Mouse (Mus musculus): ENCODE measurements at regions not wholly inside any gene's neighbourhood (a gene's known extent, or its start where the extent isn't known, plus 50 kb on each side); places are given as distances from the start of the nearest gene placed in this dataset.
A peak's percentile ranks its signal among the peaks of the same experiment; 100 is the strongest.
"Not testable (repeated sequence)": the region's sequence is repeated elsewhere in the genome, so short reads cannot be mapped to it uniquely, and the experiment has no call there.

GRCm38 (mm10) chr7:137522450-137522849, 85.0 kb downstream of the Glrx3 start:
- no peak for DNase-seq

GRCm38 (mm10) chr7:137533476-137533875, 96.1 kb downstream of the Glrx3 start:
- no peak for DNase-seq

GRCm38 (mm10) chr7:137549991-137550390, 112.6 kb downstream of the Glrx3 start:
- DNase-seq = peak; percentile 34

GRCm38 (mm10) chr7:137552551-137553198, 115.3 kb downstream of the Glrx3 start:
- peak; percentile 3 for DNase-seq

- DNase-seq = no peak
Measured at GRCm38 (mm10) chr7:137555481-137555880, 118.1 kb downstream of the Glrx3 start.

- DNase-seq = no peak
Measured at GRCm38 (mm10) chr7:137557439-137557838, 120.0 kb downstream of the Glrx3 start.

- DNase-seq = peak; percentile 63
Measured at GRCm38 (mm10) chr7:137558871-137559270, 121.5 kb downstream of the Glrx3 start.

- no peak for DNase-seq
Measured at GRCm38 (mm10) chr7:137570199-137570598, 132.8 kb downstream of the Glrx3 start.

- DNase-seq = no peak
Measured at GRCm38 (mm10) chr7:137575491-137575890, 138.1 kb downstream of the Glrx3 start.

- no peak for DNase-seq
Measured at GRCm38 (mm10) chr7:137576251-137576650, 138.8 kb downstream of the Glrx3 start.

- DNase-seq = no peak
Measured at GRCm38 (mm10) chr7:137583556-137583955, 146.1 kb downstream of the Glrx3 start.

- not testable (repeated sequence) for DNase-seq
Measured at GRCm38 (mm10) chr7:137584916-137585315, 147.5 kb downstream of the Glrx3 start.

- no peak for DNase-seq
Measured at GRCm38 (mm10) chr7:137593570-137593969, 156.2 kb downstream of the Glrx3 start.

GRCm38 (mm10) chr7:137595567-137595966, 158.2 kb downstream of the Glrx3 start:
- no peak for DNase-seq

- no peak for DNase-seq
Measured at GRCm38 (mm10) chr7:137596161-137596560, 158.7 kb downstream of the Glrx3 start.

GRCm38 (mm10) chr7:137603039-137603438, 165.6 kb downstream of the Glrx3 start:
- peak; percentile 75 for DNase-seq

GRCm38 (mm10) chr7:137609752-137610151, 172.3 kb downstream of the Glrx3 start:
- no peak for DNase-seq

GRCm38 (mm10) chr7:137611363-137611762, 173.9 kb downstream of the Glrx3 start:
- DNase-seq = no peak

- DNase-seq = no peak
Measured at GRCm38 (mm10) chr7:137611891-137612522, 174.6 kb downstream of the Glrx3 start.

GRCm38 (mm10) chr7:137618406-137619133, 181.2 kb downstream of the Glrx3 start:
- peak; percentile 18 for DNase-seq

GRCm38 (mm10) chr7:137619286-137619789, 181.9 kb downstream of the Glrx3 start:
- no peak for DNase-seq

GRCm38 (mm10) chr7:137628266-137628665, 190.9 kb downstream of the Glrx3 start:
- DNase-seq = no peak

- peak; percentile 18 for DNase-seq
Measured at GRCm38 (mm10) chr7:137629540-137629939, 192.1 kb downstream of the Glrx3 start.

GRCm38 (mm10) chr7:137648621-137649020, 211.2 kb downstream of the Glrx3 start:
- DNase-seq = no peak
